Mouse (Mus musculus) thymus, postnatal 36 days (tissue): ENCODE measurements around the gene Serpinh1.
A peak's percentile ranks its signal among the peaks of the same experiment; 100 is the strongest.

Source experiments
- DNase-seq, 2 experiments: peaks; one replicate each; pipeline ENCODE4 v3.0.0; 2022; ENCODE audit warnings: mixed read lengths in 2 of 2

Serpinh1 gene

DNA sequence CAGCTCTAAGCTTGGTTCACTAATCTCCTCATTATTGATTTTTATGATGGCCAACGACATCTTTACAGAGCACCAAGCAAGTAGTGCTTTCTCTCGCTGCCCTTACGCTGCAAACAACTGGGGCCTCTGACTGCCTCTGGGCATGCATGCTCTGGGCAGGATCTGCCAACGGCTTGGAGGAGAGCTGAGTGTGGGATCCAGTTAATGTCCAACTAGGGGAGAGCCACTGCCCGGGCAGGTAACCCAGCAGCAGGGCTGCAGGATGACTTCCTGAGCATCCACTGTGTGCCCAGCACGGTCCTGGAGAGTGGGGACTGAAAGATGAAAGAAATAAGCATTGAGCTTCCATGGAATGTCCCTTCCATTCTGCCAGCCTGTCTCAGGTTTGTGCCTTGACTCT, 13.7 kb upstream of the Serpinh1 start:
- no peak for DNase-seq

DNA sequence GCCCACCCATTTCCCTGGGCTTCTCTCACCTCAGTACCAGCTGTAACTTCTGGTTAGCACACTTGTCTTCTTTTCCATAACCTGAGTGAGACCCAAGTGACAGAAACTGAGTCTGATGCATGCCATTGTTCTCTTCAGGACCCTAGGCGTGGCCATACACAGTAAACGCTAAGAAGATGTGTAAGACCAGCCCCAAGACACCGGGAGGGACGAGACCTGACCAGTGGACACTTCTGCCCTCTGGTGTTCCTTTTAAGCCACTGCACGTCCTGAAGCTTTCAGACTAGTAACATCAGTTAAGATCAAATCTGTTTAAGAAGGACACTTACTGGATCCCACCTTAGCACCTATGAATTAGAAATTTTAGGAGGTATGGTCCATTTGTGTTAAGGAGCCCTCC, 12.0 kb upstream of the Serpinh1 start:
- peak; percentile 26 to 29 for DNase-seq

DNA sequence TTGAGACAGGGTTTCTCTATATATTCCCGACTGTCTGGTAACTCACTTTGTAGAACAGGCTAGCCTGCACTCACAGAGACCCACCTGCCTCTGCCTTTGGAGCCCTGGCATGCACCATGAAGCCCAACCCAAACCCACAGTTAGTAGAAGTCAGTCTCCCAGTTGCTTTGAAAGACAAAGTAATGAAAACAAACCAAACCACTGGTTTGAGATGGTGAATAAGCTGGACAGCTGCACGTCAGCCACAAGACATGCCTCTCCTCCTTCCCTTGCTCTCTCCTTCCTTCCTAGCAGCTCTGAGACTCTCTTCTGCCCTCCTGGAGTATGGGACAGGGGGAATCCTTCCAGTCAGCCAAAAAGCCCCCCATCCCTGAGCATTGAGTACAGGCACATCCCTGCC, 9.1 kb upstream of the Serpinh1 start:
- no peak for DNase-seq

DNA sequence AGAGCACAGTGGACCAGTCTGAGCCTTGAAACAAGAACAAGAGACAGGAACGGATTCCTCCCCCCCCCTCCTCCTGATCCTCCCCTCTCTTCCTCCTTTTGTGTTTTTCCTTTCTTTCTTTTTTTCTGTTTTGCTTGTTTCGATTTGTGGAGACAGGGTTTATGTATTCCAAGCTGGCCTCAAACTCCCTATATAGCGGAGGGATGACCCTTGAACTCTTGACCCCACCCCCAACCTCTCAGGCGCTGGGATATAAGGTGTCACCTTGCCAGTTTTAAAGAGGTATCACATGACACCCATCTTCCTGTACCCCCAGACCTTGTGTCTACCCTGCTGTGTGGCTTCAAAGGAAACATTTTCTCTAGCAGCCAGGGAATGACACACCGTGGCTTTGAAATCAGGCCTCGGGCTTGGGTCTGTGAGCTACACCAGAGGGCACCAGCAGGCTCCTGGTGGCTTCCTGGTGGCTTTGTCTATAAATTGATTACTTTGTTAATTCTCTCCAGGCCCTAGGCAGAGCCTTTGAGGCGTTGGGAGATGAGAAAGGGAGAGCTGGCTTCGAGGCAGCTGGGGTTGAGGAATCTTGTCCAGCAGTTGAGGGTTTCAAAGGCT, 7.9 kb upstream of the Serpinh1 start:
- DNase-seq, result no peak

DNA sequence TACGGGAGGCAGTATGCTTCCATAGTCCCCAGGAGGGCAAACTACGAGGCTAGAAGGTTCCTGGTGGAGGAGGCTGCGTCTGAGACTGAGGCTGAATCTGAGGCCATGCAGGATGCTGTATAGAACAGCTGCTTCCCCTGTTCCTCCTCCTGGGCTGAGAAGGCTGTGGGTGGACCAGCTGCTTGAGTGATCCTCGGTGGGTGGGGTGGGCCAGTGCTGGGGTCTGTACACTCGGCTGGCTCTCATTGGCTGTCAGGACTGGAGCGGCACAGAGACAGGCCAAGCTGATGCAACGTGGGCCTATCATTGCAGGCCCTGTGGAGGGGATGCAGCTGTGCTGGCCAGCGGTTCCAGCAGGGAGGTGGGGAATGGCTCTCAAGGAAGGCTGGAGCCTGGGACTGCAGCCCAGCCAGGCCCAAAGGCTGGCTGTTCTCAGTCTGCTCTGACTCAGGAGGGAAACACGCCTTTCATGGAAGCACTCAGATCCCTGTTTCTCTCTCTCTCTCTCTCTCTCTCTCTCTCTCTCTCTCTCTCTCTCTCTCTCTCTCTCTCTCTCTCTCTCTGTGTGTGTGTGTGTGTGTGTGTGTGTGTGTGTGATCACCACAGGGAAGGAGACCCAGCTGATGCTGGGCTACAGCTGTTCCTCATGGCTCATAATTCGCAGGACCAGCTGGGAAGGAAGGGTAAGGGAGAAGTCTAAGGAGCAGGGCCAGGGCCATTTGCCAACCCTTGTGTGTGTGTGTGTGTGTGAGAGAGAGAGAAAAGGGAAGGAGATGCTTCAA, 7.2 kb upstream of the Serpinh1 start:
- peak in 1 of 2 experiments; percentile 14 for DNase-seq

DNA sequence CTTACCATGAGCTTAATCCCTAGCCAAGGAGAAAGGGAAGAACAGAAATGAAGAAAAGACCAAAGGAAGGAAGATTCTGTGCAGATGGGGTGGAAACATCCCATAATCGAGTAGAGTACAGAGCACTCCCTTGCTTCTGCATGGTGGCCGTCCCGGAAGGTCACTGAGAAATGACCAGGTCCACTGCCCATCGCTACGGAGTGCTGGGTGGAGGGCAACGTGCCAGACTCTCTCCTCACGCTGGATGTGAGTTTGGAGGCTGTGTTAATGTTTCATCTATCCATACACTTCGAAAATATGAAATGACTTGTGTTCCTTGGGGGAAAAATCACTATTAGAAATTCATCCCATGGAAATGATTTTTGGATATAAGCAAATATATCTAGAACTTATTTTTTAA, 5.3 kb upstream of the Serpinh1 start:
- no peak for DNase-seq

DNA sequence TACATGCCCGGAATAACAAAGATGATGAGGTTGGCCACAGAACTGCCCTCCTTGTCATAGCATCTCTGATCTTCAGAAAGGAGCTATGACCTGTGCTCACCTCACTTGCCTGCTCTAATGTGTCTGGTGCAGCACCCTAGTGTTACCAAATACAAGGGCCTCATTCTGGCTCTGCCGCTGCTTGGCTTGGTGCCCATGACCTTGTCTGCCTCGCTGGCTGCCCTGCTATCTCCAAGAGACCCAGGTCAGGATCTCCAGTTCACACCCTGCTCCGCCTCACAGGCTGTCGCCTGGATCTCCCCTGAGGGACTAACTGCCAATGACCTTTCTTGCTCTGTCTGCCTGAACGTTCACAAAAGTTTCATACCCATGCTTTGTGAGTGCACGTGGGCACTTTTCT, 4.2 kb upstream of the Serpinh1 start:
- DNase-seq, result no peak

DNA sequence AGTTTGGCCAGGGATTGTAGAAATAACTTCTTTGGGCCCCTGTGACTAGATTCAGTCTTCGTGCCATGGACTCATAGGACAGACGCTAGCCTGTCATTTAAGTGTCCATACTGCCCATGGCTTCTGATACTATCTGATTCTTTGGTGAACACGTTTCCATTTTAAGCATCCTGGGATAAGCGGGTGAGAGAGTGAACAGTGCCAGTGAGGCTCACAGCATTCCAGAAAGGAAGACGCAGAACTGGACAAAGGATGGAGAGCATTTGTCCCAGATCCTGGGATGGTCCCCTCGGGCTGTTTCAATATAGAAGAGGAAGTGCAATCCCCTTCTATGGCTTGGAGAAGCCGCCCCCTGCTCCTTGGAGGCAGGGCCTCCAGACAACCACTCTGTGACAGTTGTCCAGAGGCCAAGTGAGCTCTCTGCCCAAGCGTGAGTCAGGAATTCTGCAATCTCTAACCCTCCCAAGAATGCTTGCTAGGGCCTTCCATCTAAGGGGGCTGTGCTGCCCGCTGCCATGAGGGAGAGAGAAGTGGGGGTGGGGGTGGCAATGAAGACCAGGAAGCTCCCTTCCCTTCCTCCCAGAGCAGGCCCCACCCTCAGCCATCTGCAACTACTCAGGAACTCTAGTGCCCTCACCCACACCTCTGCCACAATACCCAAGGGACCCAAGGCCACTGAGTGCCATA, 3.3 kb upstream of the Serpinh1 start:
- no peak for DNase-seq

DNA sequence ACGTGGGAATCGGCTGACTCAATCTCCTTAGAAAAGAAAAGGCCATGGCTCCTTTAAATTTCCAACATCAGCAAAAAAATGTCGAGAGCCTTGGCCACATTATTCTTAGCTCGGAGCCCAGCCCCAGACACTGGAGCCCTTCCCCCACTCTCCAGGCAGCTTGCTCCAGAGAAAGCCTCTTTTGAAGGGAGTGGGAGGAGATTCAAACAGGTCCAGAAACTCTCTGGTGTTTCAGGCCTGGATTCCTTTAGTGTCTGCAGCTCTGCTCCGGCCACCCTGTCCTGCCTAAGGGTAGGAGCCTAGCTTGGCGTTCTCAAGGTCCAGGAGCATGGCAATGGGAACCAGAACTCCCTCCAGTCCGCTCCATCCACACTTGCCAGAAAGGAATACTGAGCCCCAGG, 2.7 kb upstream of the Serpinh1 start:
- no peak for DNase-seq

DNA sequence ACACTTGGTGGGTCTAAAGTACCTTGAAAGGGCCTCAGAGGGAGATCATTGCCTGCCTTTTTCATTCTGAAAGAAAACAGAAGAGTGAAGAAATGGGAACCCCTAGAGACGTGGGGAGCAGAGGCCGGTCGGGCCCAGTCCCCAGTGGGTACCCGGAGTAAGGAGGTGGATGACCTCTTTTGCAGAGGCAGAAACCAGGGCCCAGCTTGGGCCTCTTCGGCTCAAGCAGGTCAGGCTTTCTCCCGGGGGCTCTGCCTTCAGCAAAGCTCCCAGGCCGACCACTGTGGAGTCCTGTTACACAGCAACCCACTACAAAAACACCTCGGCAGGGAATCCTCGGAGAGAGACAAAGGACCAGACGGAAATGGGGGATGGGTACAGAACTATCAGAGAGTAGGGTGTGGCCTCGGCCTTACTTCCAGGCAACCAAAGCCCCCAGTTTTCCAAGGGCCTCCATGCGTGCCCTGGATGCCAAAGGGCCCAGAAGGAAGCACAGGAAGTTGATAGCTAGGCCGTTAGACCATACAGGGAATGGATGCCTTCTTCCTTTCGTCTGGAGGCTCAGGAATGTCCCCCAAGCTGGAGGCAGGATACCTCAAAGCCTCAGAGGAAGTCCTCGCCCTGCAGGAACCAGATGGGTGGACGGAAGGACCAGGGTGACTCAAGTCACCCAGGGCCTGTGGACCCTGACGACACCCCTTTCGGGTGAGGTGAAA, 1.1 kb downstream of the Serpinh1 start:
- DNase-seq, result no peak

DNA sequence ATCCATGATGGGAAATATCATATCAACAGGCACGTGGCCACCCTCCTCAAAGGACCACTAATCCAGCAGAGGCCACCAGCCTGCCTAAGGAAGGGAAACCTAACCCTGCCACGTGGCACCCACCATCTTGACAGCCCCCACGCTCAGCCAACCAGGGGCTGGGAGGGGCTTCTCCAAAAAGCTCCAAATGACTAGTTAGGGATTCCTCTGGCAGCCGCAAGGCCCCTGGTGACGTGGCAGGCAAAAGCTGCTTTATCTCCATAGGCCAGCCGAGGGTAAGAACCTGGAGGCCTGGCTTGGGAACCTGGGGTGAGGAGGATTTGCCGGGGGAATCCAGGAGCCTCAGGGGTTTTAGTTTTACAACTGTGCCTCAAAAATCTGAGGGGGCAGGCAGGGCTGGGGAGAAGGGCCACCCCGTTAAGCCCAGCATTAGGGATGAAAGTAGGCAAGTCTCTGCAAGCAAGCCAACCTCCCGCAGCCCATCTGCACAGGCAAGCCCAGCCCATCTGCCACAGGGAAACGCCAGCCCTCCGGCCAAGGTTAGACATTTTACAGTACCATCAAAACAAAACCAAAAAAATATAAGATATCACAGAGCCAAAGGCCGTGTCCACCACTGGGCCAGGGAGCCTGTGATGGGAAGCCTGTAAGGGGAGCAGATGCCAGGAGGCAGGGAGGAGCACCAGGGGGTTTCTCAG, 1.8 kb downstream of the Serpinh1 start:
- DNase-seq, result no peak

DNA sequence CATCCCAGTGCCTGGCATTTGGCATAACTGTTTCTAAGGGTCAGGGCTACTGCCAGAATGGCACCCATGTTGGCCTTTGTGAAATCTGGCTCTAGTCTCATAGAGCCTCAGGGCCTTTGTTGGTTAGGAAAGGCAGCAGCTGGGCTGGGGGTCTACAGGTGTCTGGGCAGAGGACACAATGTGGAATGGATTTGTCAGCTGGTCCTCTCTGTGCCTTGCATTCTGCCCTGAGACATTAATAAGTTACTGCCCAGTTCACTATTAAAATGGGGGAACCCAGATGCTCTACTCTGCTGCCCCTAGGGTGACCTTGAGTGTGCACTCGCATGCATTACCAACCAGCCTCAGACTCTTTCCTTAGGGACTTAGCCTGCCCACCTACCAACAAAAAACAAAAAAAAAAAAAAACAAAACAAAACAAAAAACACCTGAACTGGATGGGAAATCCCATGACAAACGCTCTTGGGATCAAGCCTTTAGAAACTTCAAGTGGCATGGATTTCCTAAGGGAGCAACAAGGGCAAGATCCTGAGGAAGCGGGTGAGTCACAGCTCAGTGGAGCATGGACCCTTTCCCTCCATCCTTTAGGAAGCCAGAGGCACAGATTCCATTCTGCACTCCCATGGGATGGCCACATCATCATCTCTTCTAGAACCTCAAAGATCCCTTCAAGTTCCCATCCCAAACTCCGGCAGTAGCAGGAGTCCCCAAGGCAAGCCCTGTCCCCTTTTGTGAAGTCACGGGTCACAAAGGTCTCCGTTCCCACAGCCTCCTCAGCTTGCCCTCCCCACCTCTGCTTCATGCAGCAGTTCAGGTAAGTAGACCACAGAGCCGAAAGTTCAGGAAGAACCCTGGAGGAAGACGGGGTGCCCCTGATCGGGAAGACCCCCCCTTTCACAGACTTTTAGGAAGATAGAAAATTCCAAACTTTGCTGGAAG, 3.0 kb downstream of the Serpinh1 start:
- DNase-seq, result no peak

DNA sequence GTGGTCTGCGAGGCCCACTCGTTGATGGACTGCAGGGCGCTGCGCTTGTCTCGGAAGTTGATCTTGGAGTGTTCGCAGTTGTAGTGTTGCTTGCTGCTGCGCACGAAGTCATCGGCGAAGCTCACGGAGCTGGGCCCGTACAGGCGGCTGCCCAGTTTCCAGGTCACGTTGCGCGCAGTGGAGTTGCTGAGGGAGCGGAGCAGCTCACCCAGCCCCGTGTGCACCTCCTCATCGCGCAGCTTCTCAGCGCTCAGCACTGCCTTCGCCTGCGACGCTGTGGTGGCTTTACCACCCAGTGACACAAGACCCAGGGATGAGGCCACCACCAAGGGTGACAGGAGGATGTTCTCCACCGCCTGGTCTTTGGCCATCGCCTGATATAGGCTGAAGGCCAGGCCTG, 4.2 kb downstream of the Serpinh1 start:
- no peak for DNase-seq

DNA sequence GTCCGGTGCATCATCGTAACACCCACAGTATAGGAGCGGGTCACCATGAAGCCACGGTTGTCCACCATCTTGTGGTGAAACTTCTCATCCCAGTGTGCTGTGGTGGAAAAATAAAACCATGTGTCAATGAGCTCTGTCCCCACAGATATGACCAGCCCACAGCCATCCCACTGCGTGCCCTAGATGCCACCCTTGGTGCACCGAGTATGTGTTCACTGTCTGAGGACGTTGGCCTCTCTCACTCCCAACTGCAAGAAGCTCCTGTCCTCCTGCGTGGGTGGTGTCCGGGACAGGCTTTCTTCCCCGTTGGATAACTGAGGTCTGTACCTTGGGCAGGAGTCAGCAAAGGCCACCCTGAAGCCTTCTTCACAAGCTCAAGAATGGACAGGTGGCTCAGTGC, 5.8 kb downstream of the Serpinh1 start:
- no peak for DNase-seq

DNA sequence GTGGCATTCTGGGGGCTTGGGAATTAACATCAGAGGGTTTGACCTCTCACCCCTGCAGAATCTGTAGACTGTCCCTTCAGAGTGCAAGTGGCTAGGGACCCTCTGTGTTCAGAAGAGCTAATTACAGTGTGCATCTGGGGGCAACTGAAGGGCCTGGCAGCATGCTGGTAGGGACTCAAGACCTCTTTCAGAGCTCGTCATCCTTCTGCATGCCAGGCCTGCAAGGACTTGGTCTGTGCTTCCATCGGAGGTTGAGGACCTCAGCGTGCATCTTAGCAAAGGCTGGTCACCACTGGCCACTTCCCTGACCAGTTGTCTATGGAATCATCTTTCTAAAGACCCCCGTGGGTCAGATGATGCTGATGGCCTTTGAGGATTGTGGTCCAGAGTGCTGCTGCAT, 9.5 kb downstream of the Serpinh1 start:
- no peak for DNase-seq

DNA sequence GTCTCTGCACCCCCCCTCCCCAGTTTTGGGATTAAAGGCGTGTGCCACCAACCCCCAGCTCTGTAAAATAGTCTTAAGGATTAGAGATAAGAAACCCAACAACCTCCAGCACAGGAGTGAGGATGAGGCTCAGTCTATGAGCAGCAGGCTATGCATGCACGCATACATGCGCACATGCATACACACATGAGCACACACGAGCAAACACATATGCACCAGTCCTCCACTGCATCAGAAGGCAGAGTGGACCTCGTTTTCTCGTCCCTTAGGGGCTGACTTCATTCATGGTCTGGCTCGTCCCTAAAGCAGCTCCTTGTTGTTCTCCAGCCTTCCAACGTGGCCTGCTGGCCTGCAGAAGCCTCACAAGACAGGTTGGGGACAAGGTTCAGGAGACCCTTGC, 12.3 kb downstream of the Serpinh1 start:
- no peak for DNase-seq

DNA sequence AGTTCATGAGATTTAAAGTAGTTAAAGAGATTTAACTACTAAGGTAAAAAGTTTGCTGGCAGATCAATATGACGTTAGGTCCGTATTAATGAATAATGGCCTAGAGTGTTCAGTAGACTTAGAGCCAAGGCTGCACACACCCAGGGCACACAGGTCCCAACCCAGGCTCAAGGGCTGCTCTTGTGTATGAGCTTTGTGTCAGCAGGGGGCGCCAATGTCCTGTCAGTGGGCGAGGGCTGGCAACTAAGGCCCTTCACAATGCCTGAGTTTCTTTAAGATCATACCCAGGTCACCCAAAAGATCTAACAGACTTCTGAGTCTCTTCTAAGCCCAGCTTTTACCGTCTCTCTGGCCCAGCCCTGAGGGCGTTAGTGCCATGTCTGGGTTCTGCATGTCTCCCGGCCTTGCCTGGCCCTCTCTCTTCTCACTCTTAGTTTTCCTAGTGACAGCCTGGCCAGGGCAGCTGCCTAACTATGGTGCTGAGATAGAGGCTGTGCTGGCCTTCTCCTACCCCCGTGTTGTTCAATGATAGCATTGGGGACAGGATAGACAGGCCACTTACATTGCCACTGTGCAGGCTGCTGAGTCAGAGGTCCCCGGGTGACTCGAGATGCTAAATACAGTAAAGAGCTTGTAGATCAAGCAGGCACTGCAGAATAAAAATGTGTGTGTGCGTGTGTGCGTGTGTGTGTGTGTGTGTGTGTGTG, 20.1 kb downstream of the Serpinh1 start:
- peak; percentile 55 to 66 for DNase-seq

DNA sequence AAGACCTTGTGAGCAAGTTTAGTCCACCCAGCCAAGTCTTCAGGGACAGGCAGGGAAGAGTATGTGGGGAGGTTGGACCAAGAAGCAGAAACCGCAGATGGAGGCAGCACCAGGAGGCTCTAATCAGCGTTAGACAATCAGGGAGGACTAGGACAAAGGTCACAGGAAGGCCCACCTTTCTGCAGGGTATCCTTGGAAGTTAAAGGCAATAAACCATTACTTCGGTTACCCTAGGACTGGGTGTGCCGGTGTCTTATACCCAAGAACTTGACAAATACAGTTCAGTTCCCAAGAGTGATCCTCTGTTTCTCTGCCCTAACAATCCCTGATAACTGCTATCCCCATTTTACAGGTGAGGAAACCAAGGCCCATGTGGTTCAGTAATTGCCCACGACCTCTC, 23.0 kb downstream of the Serpinh1 start:
- DNase-seq, result no peak

DNA sequence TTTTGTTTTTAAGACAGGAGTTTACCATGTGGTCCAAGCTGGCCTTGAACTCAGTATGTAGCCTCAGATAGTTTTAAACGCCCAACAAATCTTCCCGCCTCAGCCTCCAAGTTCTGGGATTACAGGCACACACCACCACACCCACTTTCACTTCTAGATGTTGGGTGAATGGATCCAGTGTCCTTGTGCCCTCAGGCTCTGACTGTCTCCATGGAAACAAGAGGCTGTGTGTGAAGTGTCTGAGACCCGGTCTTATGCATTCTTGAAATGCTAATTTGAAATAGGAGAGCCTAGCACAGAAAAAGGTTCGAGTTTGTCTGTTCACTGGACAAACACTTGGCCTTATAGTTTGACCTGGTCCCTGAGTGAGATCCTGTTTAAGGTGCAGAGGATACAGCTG, 24.2 kb downstream of the Serpinh1 start:
- no peak for DNase-seq

DNA sequence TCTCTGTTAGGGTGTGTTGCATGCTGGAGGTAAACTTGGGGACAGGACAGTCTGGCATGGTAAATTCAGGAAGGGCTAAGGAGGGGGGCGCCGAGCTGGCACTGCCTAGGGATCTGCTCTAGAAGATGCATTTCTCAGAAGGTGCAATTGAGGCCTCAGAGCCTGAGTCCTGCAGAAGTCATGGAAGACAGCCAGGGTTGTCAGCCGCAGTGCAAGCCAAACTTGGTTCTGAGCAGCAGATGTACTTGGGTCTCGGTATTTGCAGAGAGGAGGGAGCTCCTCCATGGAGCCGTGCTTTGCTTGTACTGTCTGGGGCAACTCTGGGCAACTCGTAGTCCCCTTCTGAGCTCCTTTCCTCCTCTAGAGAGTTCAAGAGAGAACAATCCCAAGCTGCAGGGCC, 26.9 kb downstream of the Serpinh1 start:
- no peak for DNase-seq

DNA sequence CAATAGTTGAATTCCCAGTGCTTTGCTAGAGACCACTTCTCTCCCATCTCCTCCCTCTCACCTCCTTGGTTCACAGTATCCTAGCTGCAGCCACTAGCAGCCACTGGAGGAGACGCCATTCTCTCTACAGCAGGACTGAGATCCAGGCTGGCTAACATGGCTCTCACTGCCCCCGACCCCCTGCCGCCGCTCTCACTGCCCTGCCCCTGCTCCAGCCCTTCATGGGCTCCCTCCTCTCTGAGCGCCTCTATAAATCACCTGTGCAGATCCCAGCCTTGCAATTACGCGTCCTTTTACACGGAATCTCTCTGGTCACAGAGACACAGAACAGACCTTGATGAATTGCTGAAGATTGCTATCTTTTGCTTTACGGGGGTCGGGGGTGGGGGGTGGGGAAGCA, 28.2 kb downstream of the Serpinh1 start:
- DNase-seq, result no peak
